Mouse (Mus musculus) bone marrow macrophage, adult 2 months (primary cell): ENCODE data around the gene Bckdhb. TPM values are rescaled to one million over a fixed set of nuclear protein-coding genes. Genes with fewer than 3 reads are reported as not detected.
"Not testable (repeated sequence)": the region's sequence is repeated elsewhere in the genome, so short reads cannot be mapped to it uniquely, and the experiment has no call there.

Experiments
- H3K27ac ChIP-seq: 2 replicates; pipeline ENCODE4 v1.5.1; 2012; ENCODE audit warnings: low read depth, low read length; ENCODE audit not compliant: insufficient read depth
- H3K4me1 ChIP-seq: 2 replicates; pipeline ENCODE4 v1.6.1; 2012; ENCODE audit warnings: low read length; ENCODE audit not compliant: control insufficient read depth, insufficient read depth
- H3K4me3 ChIP-seq: 2 replicates; pipeline ENCODE4 v1.5.1; 2012; ENCODE audit warnings: mild to moderate bottlenecking, low read length, moderate library complexity; ENCODE audit not compliant: insufficient read depth
- CTCF ChIP-seq: IDR thresholded peaks from 2 replicates; pipeline ENCODE4 v1.5.1; 2012; ENCODE audit warnings: low read depth, mild to moderate bottlenecking, low read length, moderate library complexity
- POLR2A ChIP-seq: IDR thresholded peaks from 2 replicates; pipeline ENCODE4 v1.6.1; 2012; ENCODE audit warnings: mild to moderate bottlenecking, low read depth, low read length, borderline replicate concordance
- polyA plus RNA-seq: library from polyadenylated mRNA; stranded (reverse); fragments of >200 nt; gene quantifications from 2 replicates; pipeline ENCODE4 v1.2.4, GENCODE M21; 2012; ENCODE audit not compliant: missing spikeins, insufficient read depth, insufficient read length

Gene Bckdhb
- polyA plus RNA-seq, 1 experiment: 9.8 TPM

GRCm38 (mm10) chr9:84041631-84042277 is 116.8 kb downstream of the Bckdhb start:
- H3K4me3 ChIP-seq: no peak overlapping the region
- TF ChIP-seq POLR2A (no peak), CTCF (no peak)
- H3K4me1 ChIP-seq: no peaks in the 10 kb centered on the region
- no peak overlapping the region for H3K27ac ChIP-seq

- Histone ChIP-seq H3K27ac (no peak overlapping the region), H3K4me3 (no peak overlapping the region), H3K4me1 (no peaks in the 10 kb centered on the region)
- no peak for TF ChIP-seq CTCF
- TF ChIP-seq POLR2A: no peak
Measured at GRCm38 (mm10) chr9:84042539-84042938, 117.6 kb downstream of the Bckdhb start.

- no peak for TF ChIP-seq CTCF
- TF ChIP-seq POLR2A: no peak
- no peaks in the 10 kb centered on the region for H3K4me1 ChIP-seq
- no peak overlapping the region for H3K27ac ChIP-seq
- H3K4me3 ChIP-seq: no peak overlapping the region
Measured at GRCm38 (mm10) chr9:84044136-84044535, 119.2 kb downstream of the Bckdhb start.

GRCm38 (mm10) chr9:84045632-84046031 is 120.7 kb downstream of the Bckdhb start:
- Histone ChIP-seq H3K4me1 (no peaks in the 10 kb centered on the region), H3K4me3 (no peak overlapping the region), H3K27ac (no peak overlapping the region)
- TF ChIP-seq POLR2A (no peak), CTCF (no peak)

GRCm38 (mm10) chr9:84046334-84046733 is 121.4 kb downstream of the Bckdhb start:
- Histone ChIP-seq H3K27ac (no peak overlapping the region), H3K4me3 (no peak overlapping the region), H3K4me1 (no peaks in the 10 kb centered on the region)
- TF ChIP-seq CTCF (no peak), POLR2A (no peak)

- TF ChIP-seq POLR2A (no peak), CTCF (no peak)
- H3K4me3 ChIP-seq: no peak overlapping the region
- H3K27ac ChIP-seq: no peak overlapping the region
- no peaks in the 10 kb centered on the region for H3K4me1 ChIP-seq
Measured at GRCm38 (mm10) chr9:84046961-84047360, 122.0 kb downstream of the Bckdhb start.

- Histone ChIP-seq H3K4me1 (no peaks in the 10 kb centered on the region), H3K27ac (no peak overlapping the region), H3K4me3 (no peak overlapping the region)
- TF ChIP-seq CTCF (no peak), POLR2A (no peak)
Measured at GRCm38 (mm10) chr9:84047436-84047835, 122.5 kb downstream of the Bckdhb start.

GRCm38 (mm10) chr9:84049142-84049541 is 124.2 kb downstream of the Bckdhb start:
- no peak for TF ChIP-seq CTCF
- no peak for TF ChIP-seq POLR2A
- no peaks in the 10 kb centered on the region for H3K4me1 ChIP-seq
- H3K4me3 ChIP-seq: no peak overlapping the region
- no peak overlapping the region for H3K27ac ChIP-seq

- Histone ChIP-seq H3K4me3 (no peak overlapping the region), H3K27ac (no peak overlapping the region), H3K4me1 (no peaks in the 10 kb centered on the region)
- TF ChIP-seq POLR2A (no peak), CTCF (no peak)
Measured at GRCm38 (mm10) chr9:84050867-84051635, 126.1 kb downstream of the Bckdhb start.

GRCm38 (mm10) chr9:84055125-84055807 is 130.3 kb downstream of the Bckdhb start:
- Histone ChIP-seq H3K27ac (no peak overlapping the region), H3K4me3 (no peak overlapping the region), H3K4me1 (no peaks in the 10 kb centered on the region)
- TF ChIP-seq CTCF (no peak), POLR2A (no peak)

GRCm38 (mm10) chr9:84060781-84061180 is 135.8 kb downstream of the Bckdhb start:
- not testable (repeated sequence) for H3K4me1 ChIP-seq, H3K27ac ChIP-seq, H3K4me3 ChIP-seq
